Mouse (Mus musculus) intestine, embryonic 14.5 days (tissue): Measurements from ENCODE around the gene Ggt7. TPM values are rescaled to one million over a fixed set of nuclear protein-coding genes. Genes with fewer than 3 reads are reported as not detected.
"Not testable (repeated sequence)": the region's sequence is repeated elsewhere in the genome, so short reads cannot be mapped to it uniquely, and the experiment has no call there.

ENCODE experiments used
- ATAC-seq: fragments of 200-750 bp; cut with Nextera tagmentation; replicated peaks from 2 replicates; pipeline ENCODE4 v1.8.0; 2017; ENCODE audit warnings: low read depth, moderate number of reproducible peaks, moderate TSS enrichment, moderate library complexity; ENCODE audit not compliant: low FRiP score, low TSS enrichment
- DNase-seq: peaks from one replicate; pipeline ENCODE4 v3.0.0-alpha.2; 2018; ENCODE audit warnings: low spot score
- H3K27ac ChIP-seq: fragments of 300-500 bp; sonication (generic); 2 replicates; pipeline ENCODE4 v1.5.1; 2014; ENCODE audit warnings: low read depth, mild to moderate bottlenecking, control low read depth
- H3K27me3 ChIP-seq: fragments of 300-500 bp; sonication (generic); replicated peaks from 2 replicates; pipeline ENCODE4 v1.6.1; 2014; ENCODE audit warnings: low read length, control low read depth; ENCODE audit not compliant: control insufficient read depth, insufficient read depth
- H3K36me3 ChIP-seq: fragments of 300-500 bp; sonication (generic); 2 replicates; pipeline ENCODE4 v1.6.1; 2014; ENCODE audit warnings: low read length, control low read depth; ENCODE audit not compliant: control insufficient read depth, insufficient read depth
- H3K4me1 ChIP-seq: fragments of 300-500 bp; sonication (generic); replicated peaks from 2 replicates; pipeline ENCODE4 v1.6.1; 2014; ENCODE audit warnings: low read length, control low read depth, mixed read lengths; ENCODE audit not compliant: control insufficient read depth, insufficient read depth
- H3K4me2 ChIP-seq: fragments of 300-500 bp; sonication (generic); 2 replicates; pipeline ENCODE4 v1.6.1; 2014; ENCODE audit warnings: low read length
- H3K4me3 ChIP-seq: fragments of 300-500 bp; sonication (generic); 2 replicates; pipeline ENCODE4 v1.5.1; 2014; ENCODE audit warnings: low read depth, low read length, control low read depth, mixed read lengths
- H3K9ac ChIP-seq: fragments of 300-500 bp; sonication (generic); 2 replicates; pipeline ENCODE4 v1.6.1; 2014; ENCODE audit warnings: mild to moderate bottlenecking, low read length
- H3K9me3 ChIP-seq: fragments of 300-500 bp; sonication (generic); 2 replicates; pipeline ENCODE4 v1.6.1; 2016; ENCODE audit warnings: low read length, control low read depth; ENCODE audit not compliant: control insufficient read depth
- WGBS: fragments of 180-500 bp; shearing (Covaris S2); extraction: QIAGEN DNeasy Blood & Tissue Kit; methylation state at CpG from one replicate; pipeline ENCODE4 v1.1.7; 2014; 5-methylcytosine and 5-hydroxymethylcytosine counted together
- polyA plus RNA-seq: library from polyadenylated mRNA; unstranded; fragments of >200 nt; fragmentation: Nextera tagmentation; extraction: Ambion mirVana; gene quantifications from 2 replicates; pipeline ENCODE4 v1.2.1, GENCODE M21; 2014

Gene Ggt7
- polyA plus RNA-seq, 1 experiment from 2014 or later = 3.6 TPM

GRCm38 (mm10) chr2:155447906-155448305, 70.1 kb downstream of the Ggt7 start:
- whole genome bisulfite sequencing = 97% methylated on average over 1 of the region's 1 CpGs

DNA sequence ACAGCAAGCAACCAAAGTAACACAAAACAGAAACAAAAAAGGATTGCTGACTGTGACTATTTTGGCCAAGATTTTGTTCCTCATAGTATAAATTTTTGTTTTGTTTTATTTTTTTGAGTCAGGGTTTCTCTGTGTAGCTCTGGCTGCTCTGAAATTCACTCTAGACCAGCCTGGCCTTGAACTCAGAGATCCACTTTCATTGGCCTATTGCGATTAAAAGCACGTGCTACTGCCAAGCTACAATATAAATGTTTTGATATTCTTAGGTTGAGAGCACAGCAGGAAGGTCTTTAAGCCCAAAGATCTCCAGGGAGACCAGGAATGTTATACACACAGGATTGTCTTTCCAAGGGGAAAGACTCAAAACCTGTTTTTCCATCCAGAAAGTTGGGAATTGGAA, 74.6 kb downstream of the Ggt7 start:
- DNase-seq (no peak), ATAC-seq (no peak)
- Histone ChIP-seq H3K9me3 (no peaks in the 10 kb centered on the region), H3K4me2 (no peak overlapping the region), H3K27me3 (no peaks in the 10 kb centered on the region), H3K9ac (no peak overlapping the region), H3K4me1 (no peaks in the 10 kb centered on the region), H3K36me3 (peaks cover 7% of the 10 kb centered on the region; the same call in 1 of the 2 replicates), H3K27ac (no peak overlapping the region), H3K4me3 (no peak overlapping the region)
- WGBS = 36% methylated on average over 2 of the region's 2 CpGs

More at GRCm38 (mm10) chr2:155447906-155448305, 70.1 kb downstream of the Ggt7 start:
- not testable (repeated sequence) for H3K4me1 ChIP-seq, H3K4me3 ChIP-seq, H3K27ac ChIP-seq, ATAC-seq, H3K4me2 ChIP-seq, DNase-seq, H3K27me3 ChIP-seq, H3K36me3 ChIP-seq, H3K9ac ChIP-seq, H3K9me3 ChIP-seq

DNA sequence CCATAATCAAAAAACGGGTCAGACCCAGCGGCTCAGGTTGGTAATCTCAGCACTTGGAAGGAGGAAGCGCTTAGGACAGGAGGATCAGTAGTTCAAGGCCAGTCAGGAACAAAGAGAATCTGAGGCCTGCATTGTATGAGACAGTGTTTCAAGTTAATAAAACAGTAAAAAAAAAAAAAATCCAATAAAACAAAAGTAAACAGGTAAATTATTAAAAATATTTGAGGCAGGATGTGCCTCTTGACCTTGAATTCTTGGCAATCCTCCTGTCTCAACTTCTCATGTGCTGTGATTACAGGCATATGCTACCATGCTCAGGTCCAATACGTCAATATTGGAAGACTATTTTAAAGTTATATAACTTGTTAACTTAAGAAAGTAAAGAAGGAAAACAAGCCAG, 75.1 kb downstream of the Ggt7 start:
- no peaks in the 10 kb centered on the region for H3K27me3 ChIP-seq
- H3K4me2 ChIP-seq = no peak overlapping the region
- no peak overlapping the region for H3K9ac ChIP-seq
- no peak overlapping the region for H3K4me3 ChIP-seq
- WGBS = 80% methylated on average over 4 of the region's 4 CpGs
- H3K27ac ChIP-seq = no peak overlapping the region
- H3K36me3 ChIP-seq = peaks cover 8% of the 10 kb centered on the region; the same call in 1 of the 2 replicates
- ATAC-seq = no peak
- DNase-seq = no peak
- H3K9me3 ChIP-seq = no peaks in the 10 kb centered on the region
- no peaks in the 10 kb centered on the region for H3K4me1 ChIP-seq

Other genes starting within 250 kb of the Ggt7 start
- gene Map1lc3a, start 241.9 kb downstream of the Ggt7 start, polyA plus RNA-seq = 180 and 203 TPM in 2 replicates
- 60.2 and 64.6 TPM in 2 replicates for gene Pigu, start 160.8 kb downstream of the Ggt7 start, polyA plus RNA-seq
- 16.9 and 17.6 TPM in 2 replicates for gene Trp53inp2, start 137.2 kb downstream of the Ggt7 start, polyA plus RNA-seq
- gene Ncoa6, start 44.3 kb downstream of the Ggt7 start, polyA plus RNA-seq = 27.9 and 28.3 TPM in 2 replicates
- gene Acss2, start 289 bp downstream of the Ggt7 start, polyA plus RNA-seq = 15.5 and 16.8 TPM in 2 replicates
- gene Gss, start 74.6 kb upstream of the Ggt7 start, polyA plus RNA-seq = 46.1 and 49.6 TPM in 2 replicates
- 0.20 and 0.62 TPM in 2 replicates for gene Myh7b, start 93.0 kb upstream of the Ggt7 start, polyA plus RNA-seq
- gene Trpc4ap, start 174.1 kb upstream of the Ggt7 start, polyA plus RNA-seq = 127 and 129 TPM in 2 replicates
- 39.2 and 47.1 TPM in 2 replicates for gene Edem2, start 211.2 kb upstream of the Ggt7 start, polyA plus RNA-seq
- not detected in 2 replicates for gene Gm17581, start 217.6 kb upstream of the Ggt7 start, polyA plus RNA-seq
- gene Procr, start 232.9 kb upstream of the Ggt7 start, polyA plus RNA-seq = 22.8 and 23.0 TPM in 2 replicates